Mouse (Mus musculus): ENCODE results near the gene Nolc1. TPM values are rescaled to one million over a fixed set of nuclear protein-coding genes. Genes with fewer than 3 reads are reported as not detected.
A peak's percentile ranks its signal among the peaks of the same experiment; 100 is the strongest.

Nolc1 gene
- 30.9 TPM for polyA plus RNA-seq (2012; fragmentation: generic; extraction: Trizol)

DNA sequence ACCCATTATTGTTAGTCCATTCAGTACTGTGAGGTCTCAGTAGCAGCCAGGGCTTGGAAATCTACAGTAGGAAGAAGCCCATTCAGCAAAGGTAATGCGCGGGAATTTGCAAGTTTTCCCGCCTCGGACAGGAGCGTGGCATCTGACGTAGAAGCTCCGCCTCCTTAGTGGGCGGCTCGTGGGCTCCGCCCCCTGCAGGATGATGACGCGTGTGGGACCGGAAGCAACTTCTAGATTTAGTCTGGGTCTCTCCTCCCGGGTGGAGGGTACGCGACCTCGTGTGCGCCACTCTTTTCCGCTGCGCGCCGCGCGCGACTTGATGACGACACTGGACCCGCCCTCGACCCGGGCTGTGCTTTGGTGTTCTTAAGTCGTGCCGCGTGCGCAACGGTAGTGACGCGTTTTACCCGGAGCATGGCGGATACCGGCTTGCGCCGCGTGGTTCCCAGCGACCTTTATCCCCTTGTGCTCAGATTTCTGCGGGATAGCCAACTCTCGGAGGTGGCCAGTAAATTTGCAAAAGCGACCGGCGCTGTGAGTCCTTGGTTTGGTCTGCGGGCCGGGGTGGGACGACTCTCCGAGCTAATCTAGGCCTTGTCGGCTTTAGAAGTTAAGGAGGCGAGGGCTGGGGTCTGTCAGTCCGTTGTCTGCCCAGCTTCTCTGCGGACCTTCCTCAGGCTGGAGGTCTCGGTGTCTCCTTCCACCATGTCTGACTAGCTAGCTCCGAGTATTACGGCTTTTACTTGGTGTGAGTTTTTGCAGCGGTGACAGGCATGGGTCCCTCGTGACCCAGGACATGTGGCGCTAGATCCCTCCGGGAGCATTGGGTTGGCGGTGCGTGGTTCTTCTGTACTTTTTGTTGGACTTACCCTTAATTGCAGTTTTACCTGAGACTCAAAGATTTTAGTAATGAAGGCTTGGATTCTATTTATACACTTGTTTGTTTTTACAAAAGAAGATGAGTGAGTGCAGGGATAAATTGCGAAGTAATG, at the start of gene Nolc1:
Gene Nolc1 (plus strand): TSS at position 248 of the 992 bp plus-strand sequence.
- Histone ChIP-seq H3K27me3 (ENCODE audit: control insufficient read depth, insufficient read depth, insufficient read length) (no peaks in the 10 kb centered on the region), H3K36me3 (ENCODE audit: control insufficient read depth, insufficient read depth) (peaks cover 17% of the 10 kb centered on the region)
- peak; percentile 29 for TF ChIP-seq USF1 (IDR thresholded peaks at IDR 0.05; ENCODE audit: low read depth)
- peak; percentile 99 for TF ChIP-seq POLR2A (IDR thresholded peaks at IDR 0.05; ENCODE audit: insufficient read length, low read depth)
- TF ChIP-seq POLR2AphosphoS2 (IDR thresholded peaks at IDR 0.05; ENCODE audit: insufficient read length, low read depth) = peak; percentile 96
- TF ChIP-seq REST (IDR thresholded peaks at IDR 0.05; ENCODE audit: insufficient read depth, insufficient read length) = no peak
- peak; percentile 8 for TF ChIP-seq MAX (IDR thresholded peaks at IDR 0.05; ENCODE audit: low read depth)
- TF ChIP-seq E2F4 (IDR thresholded peaks at IDR 0.05; ENCODE audit: insufficient read depth) = peak; percentile 89
- TF ChIP-seq CEBPB (IDR thresholded peaks at IDR 0.05; ENCODE audit: insufficient read depth, poor library complexity, severe bottlenecking) = no peak
- TF ChIP-seq SRF (IDR thresholded peaks at IDR 0.05; ENCODE audit: control insufficient read depth, insufficient read length, low read depth) = peak; percentile 99
- TF ChIP-seq TCF3 (IDR thresholded peaks at IDR 0.05; ENCODE audit: insufficient read length, low read depth) = no peak
- TF ChIP-seq MYOD1 (IDR thresholded peaks at IDR 0.05; ENCODE audit: control insufficient read depth in 1 of 3, insufficient read length in 2 of 3, low read depth in 2 of 3) = peak in 1 of 3 experiments; percentile 29
- TF ChIP-seq MYOG (IDR thresholded peaks at IDR 0.05; ENCODE audit: control insufficient read depth in 1 of 3, insufficient read depth in 1 of 3, insufficient read length in 2 of 3, low read depth in 2 of 3) = peak in 2 of 3 experiments; percentile 4 to 25
- TF ChIP-seq TCF12 (IDR thresholded peaks at IDR 0.05; ENCODE audit: insufficient read depth, poor library complexity, severe bottlenecking) = no peak

DNA sequence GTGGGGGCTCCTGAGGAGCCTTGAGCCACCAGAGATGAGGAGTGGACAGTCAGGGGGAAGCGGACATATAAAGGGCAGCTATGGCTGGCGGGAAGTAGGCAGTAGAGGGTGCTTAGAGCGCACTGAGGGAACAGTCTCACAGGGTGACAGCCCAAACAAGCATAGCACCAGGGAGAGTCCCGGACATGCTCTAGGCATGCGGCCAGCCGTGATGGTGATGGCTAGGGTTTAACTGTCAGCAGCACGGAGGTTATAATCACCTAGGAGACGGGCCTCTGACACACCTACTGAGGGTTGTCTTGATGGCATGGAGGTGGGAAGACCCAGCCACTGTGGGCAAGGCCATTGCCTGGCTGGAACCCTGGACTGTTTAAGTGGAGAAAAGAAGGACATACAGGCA, 49.1 kb upstream of the Nolc1 start:
- no peak overlapping the region for H3K4me3 ChIP-seq
- H3K36me3 ChIP-seq (ENCODE audit: control insufficient read depth, insufficient read depth) = no peaks in the 10 kb centered on the region
- no peaks in the 10 kb centered on the region for H3K27me3 ChIP-seq (ENCODE audit: control insufficient read depth, insufficient read depth, insufficient read length)
- TF ChIP-seq POLR2A (IDR thresholded peaks at IDR 0.05; ENCODE audit: insufficient read length, low read depth) = no peak
- TF ChIP-seq MYOG (IDR thresholded peaks at IDR 0.05; ENCODE audit: control insufficient read depth in 1 of 3, insufficient read depth in 1 of 3, insufficient read length in 2 of 3, low read depth in 2 of 3) = no peak
- TF ChIP-seq USF1 (IDR thresholded peaks at IDR 0.05; ENCODE audit: low read depth) = no peak
- no peak for TF ChIP-seq E2F4 (IDR thresholded peaks at IDR 0.05; ENCODE audit: insufficient read depth)
- TF ChIP-seq MAX (IDR thresholded peaks at IDR 0.05; ENCODE audit: low read depth) = no peak
- no peak for TF ChIP-seq TCF3 (IDR thresholded peaks at IDR 0.05; ENCODE audit: insufficient read length, low read depth)
- TF ChIP-seq MYOD1 (IDR thresholded peaks at IDR 0.05; ENCODE audit: control insufficient read depth in 1 of 3, insufficient read length in 2 of 3, low read depth in 2 of 3) = no peak
- no peaks in the 10 kb centered on the region for H3K79me2 ChIP-seq (ENCODE audit: control insufficient read depth, insufficient read depth)
- H3K4me2 ChIP-seq (ENCODE audit: low read depth) = no peak overlapping the region
- no peak overlapping the region for H3ac ChIP-seq (ENCODE audit: control insufficient read depth, insufficient read length)

More for the DNA sequence above, at the start of gene Nolc1:
- Histone ChIP-seq H3K4me3 (peak within 1 kb of the TSS; percentile 85), H3K4me2 (ENCODE audit: low read depth) (peak within 1 kb of the TSS; percentile 90), H3ac (ENCODE audit: control insufficient read depth, insufficient read length) (peak within 1 kb of the TSS; percentile 27), H3K79me2 (ENCODE audit: control insufficient read depth, insufficient read depth) (peaks cover 29% of the 10 kb centered on the region)

- H3K4me2 ChIP-seq (ENCODE audit: low read depth) = no peak overlapping the region
- TF ChIP-seq SRF (IDR thresholded peaks at IDR 0.05; ENCODE audit: control insufficient read depth, insufficient read length, low read depth) (no peak), REST (IDR thresholded peaks at IDR 0.05; ENCODE audit: insufficient read depth, insufficient read length) (no peak), POLR2AphosphoS2 (IDR thresholded peaks at IDR 0.05; ENCODE audit: insufficient read length, low read depth) (no peak), TCF3 (IDR thresholded peaks at IDR 0.05; ENCODE audit: insufficient read length, low read depth) (no peak), E2F4 (IDR thresholded peaks at IDR 0.05; ENCODE audit: insufficient read depth) (no peak), CEBPB (IDR thresholded peaks at IDR 0.05; ENCODE audit: insufficient read depth, poor library complexity, severe bottlenecking) (no peak)
- H3K79me2 ChIP-seq (ENCODE audit: control insufficient read depth, insufficient read depth) = no peaks in the 10 kb centered on the region
- H3K27me3 ChIP-seq (ENCODE audit: control insufficient read depth, insufficient read depth, insufficient read length) = no peaks in the 10 kb centered on the region
- peaks cover 6% of the 10 kb centered on the region for H3K36me3 ChIP-seq (ENCODE audit: control insufficient read depth, insufficient read depth)
- H3ac ChIP-seq (ENCODE audit: control insufficient read depth, insufficient read length) = no peak overlapping the region
- no peak overlapping the region for H3K4me3 ChIP-seq
Observed at GRCm38 (mm10) chr19:46028747-46029320, 46.8 kb upstream of the Nolc1 start.

- Histone ChIP-seq H3ac (ENCODE audit: control insufficient read depth, insufficient read length) (no peak overlapping the region), H3K4me3 (no peak overlapping the region), H3K4me2 (ENCODE audit: low read depth) (no peak overlapping the region), H3K36me3 (ENCODE audit: control insufficient read depth, insufficient read depth) (peaks cover 13% of the 10 kb centered on the region), H3K79me2 (ENCODE audit: control insufficient read depth, insufficient read depth) (no peaks in the 10 kb centered on the region), H3K27me3 (ENCODE audit: control insufficient read depth, insufficient read depth, insufficient read length) (no peaks in the 10 kb centered on the region)
- TF ChIP-seq TCF12 (IDR thresholded peaks at IDR 0.05; ENCODE audit: insufficient read depth, poor library complexity, severe bottlenecking) = no peak
- no peak for TF ChIP-seq POLR2AphosphoS2 (IDR thresholded peaks at IDR 0.05; ENCODE audit: insufficient read length, low read depth)
- no peak for TF ChIP-seq SRF (IDR thresholded peaks at IDR 0.05; ENCODE audit: control insufficient read depth, insufficient read length, low read depth)
- no peak for TF ChIP-seq CEBPB (IDR thresholded peaks at IDR 0.05; ENCODE audit: insufficient read depth, poor library complexity, severe bottlenecking)
- TF ChIP-seq MYOD1 (IDR thresholded peaks at IDR 0.05; ENCODE audit: control insufficient read depth in 1 of 3, insufficient read length in 2 of 3, low read depth in 2 of 3) = no peak
- no peak for TF ChIP-seq USF1 (IDR thresholded peaks at IDR 0.05; ENCODE audit: low read depth)
- TF ChIP-seq MYOG (IDR thresholded peaks at IDR 0.05; ENCODE audit: control insufficient read depth in 1 of 3, insufficient read depth in 1 of 3, insufficient read length in 2 of 3, low read depth in 2 of 3) = no peak
- no peak for TF ChIP-seq POLR2A (IDR thresholded peaks at IDR 0.05; ENCODE audit: insufficient read length, low read depth)
- TF ChIP-seq MAX (IDR thresholded peaks at IDR 0.05; ENCODE audit: low read depth) = no peak
Observed at GRCm38 (mm10) chr19:46029652-46030051, 46.0 kb upstream of the Nolc1 start.
